Mouse (Mus musculus): Measurements from ENCODE around the gene Ankrd2. TPM values are rescaled to one million over a fixed set of nuclear protein-coding genes. Genes with fewer than 3 reads are reported as not detected.
"Not testable (repeated sequence)": the region's sequence is repeated elsewhere in the genome, so short reads cannot be mapped to it uniquely, and the experiment has no call there.

The Ankrd2 gene
- total RNA-seq, 2 experiments from 2014 or later: 0.25 TPM; not detected in 1

GRCm38 (mm10) chr19:42056719-42057409 lies 21.1 kb downstream of the Ankrd2 start:
- no peak for DNase-seq

GRCm38 (mm10) chr19:42058426-42058825 lies 22.6 kb downstream of the Ankrd2 start:
- no peak for DNase-seq

DNA sequence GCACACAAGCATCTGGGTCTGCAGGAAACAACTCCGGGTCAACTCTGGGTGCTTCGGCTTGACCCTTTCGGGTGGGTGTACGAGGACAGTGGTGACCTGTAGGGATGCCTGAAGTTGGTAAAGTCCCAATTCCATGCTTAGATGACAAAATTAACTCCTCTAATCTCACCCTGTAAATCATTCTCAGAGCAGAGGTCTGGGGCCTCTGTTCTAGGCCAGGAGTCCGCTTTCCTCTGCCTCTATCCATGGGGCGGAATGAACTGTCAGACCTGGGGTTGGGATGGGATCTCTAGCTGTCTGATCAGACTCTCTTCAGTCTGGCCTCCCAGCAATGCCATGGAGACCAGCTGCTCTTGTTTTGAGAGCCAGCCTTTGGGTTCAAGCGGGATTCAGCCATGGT lies 25.6 kb downstream of the Ankrd2 start:
- no peak for DNase-seq

- no peak for DNase-seq
Measured at GRCm38 (mm10) chr19:42068441-42069240, 32.8 kb downstream of the Ankrd2 start.

- peak; percentile 29 for DNase-seq
Measured at GRCm38 (mm10) chr19:42069241-42069525, 33.4 kb downstream of the Ankrd2 start.

DNA sequence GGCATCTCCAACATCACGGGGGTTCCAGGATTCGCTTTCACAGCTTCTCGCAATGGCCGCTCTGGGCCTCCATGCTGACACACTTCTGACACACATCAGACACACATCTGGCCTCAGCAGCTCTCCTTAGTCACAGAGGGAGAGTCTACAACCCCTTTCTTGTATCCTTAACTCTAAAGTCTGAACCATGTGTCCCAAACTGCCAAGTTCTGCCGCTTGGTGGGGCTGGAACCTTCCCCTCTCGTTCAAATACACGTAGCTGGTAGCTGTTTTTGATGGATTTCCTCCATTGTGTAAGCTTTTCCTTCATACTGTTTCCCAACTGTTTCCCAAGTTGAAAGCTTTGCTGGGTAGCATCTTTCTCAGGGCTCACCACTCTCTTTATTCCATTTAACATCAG lies 35.4 kb downstream of the Ankrd2 start:
- no peak for DNase-seq

GRCm38 (mm10) chr19:42071886-42072608 lies 36.2 kb downstream of the Ankrd2 start:
- no peak for DNase-seq

GRCm38 (mm10) chr19:42072802-42073201 lies 37.0 kb downstream of the Ankrd2 start:
- DNase-seq: no peak

- DNase-seq: no peak
Measured at GRCm38 (mm10) chr19:42075051-42075450, 39.3 kb downstream of the Ankrd2 start.

GRCm38 (mm10) chr19:42075992-42076391 lies 40.2 kb downstream of the Ankrd2 start:
- no peak for DNase-seq

- DNase-seq: no peak
Measured at GRCm38 (mm10) chr19:42078566-42078965, 42.8 kb downstream of the Ankrd2 start.

DNA sequence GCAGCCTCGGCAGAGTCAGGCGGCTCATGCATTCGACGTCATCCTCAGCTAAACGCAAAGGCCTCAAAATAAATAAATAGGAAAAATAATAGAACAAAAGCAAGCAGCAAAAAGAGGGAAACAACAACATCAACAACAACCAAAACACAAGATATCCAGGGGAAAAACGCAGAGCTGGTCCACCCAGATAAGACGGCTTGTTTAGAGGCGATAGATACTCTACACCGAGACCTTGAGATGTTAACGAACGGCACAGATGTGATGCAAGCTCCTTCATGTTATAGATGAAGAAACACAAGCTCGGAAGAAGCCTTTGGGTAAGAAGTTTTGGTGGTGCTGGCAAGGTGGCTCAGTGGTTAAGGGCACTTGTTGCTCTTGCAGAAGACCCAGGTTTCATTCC lies 43.2 kb downstream of the Ankrd2 start:
- DNase-seq: no peak

DNA sequence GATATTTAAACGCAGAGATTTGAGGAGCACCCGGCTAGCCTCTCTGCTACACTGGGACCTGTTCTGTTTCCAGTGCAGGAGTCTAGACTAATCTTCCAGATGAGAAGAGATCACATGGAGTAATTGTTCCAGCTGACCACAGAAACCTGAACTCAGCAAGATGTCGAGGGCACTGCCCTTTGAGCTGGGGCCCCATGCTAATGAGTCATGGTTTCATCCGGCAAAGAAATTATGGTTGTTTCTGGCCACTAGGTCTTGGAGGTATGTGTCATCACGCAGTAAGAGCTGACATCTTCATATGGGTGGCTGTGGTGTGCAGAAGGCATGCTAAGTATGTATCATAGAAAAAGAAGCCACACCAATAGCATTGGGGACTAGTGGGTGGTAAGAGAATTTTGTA lies 44.1 kb downstream of the Ankrd2 start:
- DNase-seq: no peak

GRCm38 (mm10) chr19:42080469-42080868 lies 44.7 kb downstream of the Ankrd2 start:
- no peak for DNase-seq

GRCm38 (mm10) chr19:42081613-42082012 lies 45.8 kb downstream of the Ankrd2 start:
- not testable (repeated sequence) for DNase-seq

- no peak for DNase-seq
Measured at GRCm38 (mm10) chr19:42085690-42086089, 49.9 kb downstream of the Ankrd2 start.

GRCm38 (mm10) chr19:42086166-42086565 lies 50.4 kb downstream of the Ankrd2 start, which contains the start of gene Morn4:
Morn4 (minus strand) TSS chr19:42086357.
- peak; percentile 87 for DNase-seq

GRCm38 (mm10) chr19:42089103-42089747 lies 53.4 kb downstream of the Ankrd2 start:
- peak; percentile 53 for DNase-seq

- peak; percentile 98 for DNase-seq
Measured at GRCm38 (mm10) chr19:42089748-42090595, 54.2 kb downstream of the Ankrd2 start, which contains the start of gene Pi4k2a. Pi4k2a (plus strand) TSS chr19:42090470.

GRCm38 (mm10) chr19:42090637-42091141 lies 54.9 kb downstream of the Ankrd2 start:
- DNase-seq: no peak
